Mouse (Mus musculus) urinary bladder, adult 18-20 months (tissue): Measurements from ENCODE around the gene Cnot10.

Experiments used
- DNase-seq, 2 experiments: peaks; one replicate each; pipeline ENCODE4 v3.0.0; 2022; ENCODE audit warnings: low spot score in 2 of 2, mixed read lengths in 2 of 2

Cnot10 gene

GRCm38 (mm10) chr9:114549117-114549516 is 90.9 kb downstream of the Cnot10 start:
- no peak for DNase-seq

GRCm38 (mm10) chr9:114548496-114548895 is 91.5 kb downstream of the Cnot10 start:
- no peak for DNase-seq

GRCm38 (mm10) chr9:114547643-114548077 is 92.3 kb downstream of the Cnot10 start:
- no peak for DNase-seq

- DNase-seq = no peak
These were observed 93.2 kb downstream of the Cnot10 start for GRCm38 (mm10) chr9:114546765-114547164.

GRCm38 (mm10) chr9:114544754-114545393 is 95.1 kb downstream of the Cnot10 start:
- no peak for DNase-seq

GRCm38 (mm10) chr9:114543882-114544753 is 95.9 kb downstream of the Cnot10 start:
- DNase-seq = no peak

- peak in 1 of 2 experiments; percentile 49 for DNase-seq
These were observed 98.7 kb downstream of the Cnot10 start for GRCm38 (mm10) chr9:114541279-114541741.

- no peak for DNase-seq
These were observed 100.9 kb downstream of the Cnot10 start for GRCm38 (mm10) chr9:114538996-114539563.

- DNase-seq = peak in 1 of 2 experiments; percentile 24
These were observed 103.4 kb downstream of the Cnot10 start for GRCm38 (mm10) chr9:114536628-114537027.
